Mouse (Mus musculus) thymus, adult 2 months (tissue): ENCODE data around the gene Zbtb48. TPM values are rescaled to one million over a fixed set of nuclear protein-coding genes. Genes with fewer than 3 reads are reported as not detected.

Experiments
- DNase-seq: peaks from one replicate; pipeline ENCODE4 v3.0.0; 2021
- H3K27ac ChIP-seq: fragments of 200-500 bp; 2 replicates; pipeline ENCODE4 v1.5.1; 2012; ENCODE audit warnings: low read length, control low read depth; ENCODE audit not compliant: control insufficient read depth, insufficient read depth
- H3K27me3 ChIP-seq: fragments of 200-500 bp; 2 replicates; pipeline ENCODE4 v1.6.1; 2012; ENCODE audit warnings: mild to moderate bottlenecking, low read length, moderate library complexity, mixed read lengths; ENCODE audit not compliant: control insufficient read depth, insufficient read depth
- H3K36me3 ChIP-seq: fragments of 200-500 bp; 2 replicates; pipeline ENCODE4 v1.6.1; 2012; ENCODE audit warnings: mild to moderate bottlenecking, low read length, moderate library complexity; ENCODE audit not compliant: control insufficient read depth, insufficient read depth
- H3K4me1 ChIP-seq: fragments of 200-500 bp; replicated peaks from 2 replicates; pipeline ENCODE4 v1.6.1; 2012; ENCODE audit warnings: low read length; ENCODE audit not compliant: control insufficient read depth, insufficient read depth
- H3K4me3 ChIP-seq: fragments of 200-500 bp; 2 replicates; pipeline ENCODE4 v1.5.1; 2012; ENCODE audit warnings: mild to moderate bottlenecking, low read length, control low read depth, moderate library complexity; ENCODE audit not compliant: control insufficient read depth, insufficient read depth
- CTCF ChIP-seq: fragments of 200-500 bp; IDR thresholded peaks from 2 replicates; pipeline ENCODE4 v1.5.1; 2012; ENCODE audit warnings: mild to moderate bottlenecking, control low read depth, low read length, moderate library complexity, borderline replicate concordance; ENCODE audit not compliant: control insufficient read depth, poor library complexity, insufficient read depth; ENCODE audit errors: extremely low read depth
- POLR2A ChIP-seq: fragments of 200-500 bp; IDR thresholded peaks from 2 replicates; pipeline ENCODE4 v1.6.1; 2012; ENCODE audit warnings: mild to moderate bottlenecking, low read length, control low read depth, moderate library complexity; ENCODE audit not compliant: control insufficient read depth, poor library complexity, insufficient read depth; ENCODE audit errors: extremely low read depth
- WGBS: fragments of 180-500 bp; shearing (Covaris S2); methylation state at CpG from one replicate; pipeline ENCODE4 v1.1.7; 2018; 5-methylcytosine and 5-hydroxymethylcytosine counted together
- polyA plus RNA-seq: library from polyadenylated mRNA; depleted of rRNA; stranded (reverse); fragments of >200 nt; gene quantifications from 2 replicates; pipeline ENCODE4 v1.2.3, GENCODE M21; 2012

Gene Zbtb48
- polyA plus RNA-seq, 1 experiment = 31.2 TPM

DNA sequence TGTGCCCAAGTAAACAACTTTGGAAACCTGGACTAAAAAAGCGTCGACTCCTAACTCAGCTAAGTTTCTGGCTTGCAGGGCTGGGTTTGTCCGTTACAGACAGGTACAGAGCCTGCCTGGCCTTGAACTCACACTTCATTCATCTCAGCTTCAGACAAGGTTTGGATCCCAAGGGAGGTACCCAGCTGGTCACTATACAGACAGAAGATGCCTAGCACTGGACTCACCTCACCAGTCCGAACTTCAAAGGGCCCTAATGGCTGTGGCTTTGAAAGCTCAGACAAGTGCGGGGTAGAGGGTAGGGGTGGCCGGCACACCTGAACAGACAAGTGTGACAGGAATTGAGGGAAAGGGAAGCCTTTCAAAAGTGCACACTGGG lies 38.4 kb downstream of the Zbtb48 start:
- Histone ChIP-seq H3K36me3 (peaks cover 9% of the 10 kb centered on the region; the same call in 1 of the 2 replicates), H3K27me3 (no peaks in the 10 kb centered on the region), H3K4me1 (peaks cover 29% of the 10 kb centered on the region), H3K4me3 (peak overlapping the region; percentile 90; the same call in 1 of the 2 replicates), H3K27ac (no peak overlapping the region)
- TF ChIP-seq POLR2A (no peak), CTCF (no peak)
- DNase-seq = no peak
- 51% methylated on average over 6 of the region's 6 CpGs for WGBS

DNA sequence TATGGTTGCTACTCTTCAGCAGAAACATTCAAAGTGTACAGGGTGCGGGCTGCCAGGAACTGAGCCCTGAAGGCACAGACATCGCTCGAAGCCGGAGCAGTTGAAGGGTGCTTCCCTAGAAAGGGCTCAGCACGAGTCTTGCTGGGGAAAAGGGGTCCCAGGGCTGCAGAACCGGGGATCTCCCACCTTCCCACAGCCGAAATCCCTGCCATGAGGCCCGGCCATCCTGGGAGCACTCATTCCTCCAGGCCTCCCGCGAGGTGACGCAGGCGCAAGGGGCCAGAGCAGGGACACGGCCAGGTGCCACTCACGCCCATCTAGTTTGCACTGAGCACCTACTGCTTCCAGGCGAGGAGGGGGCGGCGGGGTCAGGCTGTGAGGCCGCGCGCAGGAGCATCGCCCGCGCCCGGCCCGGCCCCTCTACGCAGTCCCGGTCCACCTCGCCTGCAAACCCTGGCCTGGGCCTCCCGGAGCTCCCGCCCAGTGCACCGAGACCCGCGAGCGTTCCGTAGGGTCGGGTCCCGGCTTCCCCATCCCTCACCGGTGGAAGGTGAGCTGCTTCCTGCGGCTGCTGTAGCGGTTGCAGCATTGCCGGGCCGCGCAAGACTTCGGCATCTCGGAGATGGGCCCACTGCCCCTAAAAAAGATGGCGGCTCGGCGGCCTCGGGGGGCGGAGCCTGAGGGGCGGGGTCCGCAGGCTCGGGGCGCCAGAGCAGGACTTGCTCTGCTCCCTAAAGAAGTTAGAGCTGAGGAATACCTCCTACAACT lies 38.9 kb downstream of the Zbtb48 start, which contains the start of gene Thap3:
Thap3 (minus strand) TSS at position 656 of the 768 bp plus-strand sequence.
- peak; percentile 88 for DNase-seq
- under 1% methylated on average over 54 of the region's 54 CpGs for WGBS
- no peak within 1 kb of the TSS for H3K27ac ChIP-seq

DNA sequence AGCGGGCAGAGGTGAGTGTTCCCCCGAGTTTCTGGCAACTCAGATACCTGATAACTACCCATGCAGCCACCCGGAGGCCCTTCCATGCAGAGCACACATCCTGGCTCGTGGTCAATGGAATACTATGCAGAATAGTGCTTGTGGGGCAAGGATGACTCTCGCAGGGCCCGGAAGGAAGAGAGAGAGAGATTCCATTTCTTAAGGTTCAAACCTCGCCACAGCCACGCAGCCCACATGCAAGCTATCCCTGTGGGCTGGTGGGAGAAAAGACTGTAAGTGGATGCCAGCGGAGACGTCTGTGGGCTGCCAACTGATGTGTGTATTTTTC lies 39.5 kb downstream of the Zbtb48 start:
- H3K4me3 ChIP-seq = peak overlapping the region; percentile 90
- H3K27me3 ChIP-seq = no peaks in the 10 kb centered on the region
- no peak for DNase-seq
- H3K36me3 ChIP-seq = peaks cover 9% of the 10 kb centered on the region; the same call in 1 of the 2 replicates
- H3K4me1 ChIP-seq = peaks cover 29% of the 10 kb centered on the region
- 22% methylated on average over 10 of the region's 10 CpGs for WGBS
- H3K27ac ChIP-seq = no peak overlapping the region
- TF ChIP-seq CTCF = no peak
- no peak for TF ChIP-seq POLR2A

More for the DNA sequence above, 38.9 kb downstream of the Zbtb48 start, which contains the start of gene Thap3:
- H3K36me3 ChIP-seq = peaks cover 9% of the 10 kb centered on the region; the same call in 1 of the 2 replicates
- peak within 1 kb of the TSS; percentile 90 for H3K4me3 ChIP-seq
- peak; percentile 46; the same call in 1 of the 2 replicates for TF ChIP-seq POLR2A
- TF ChIP-seq CTCF = no peak
- H3K27me3 ChIP-seq = no peaks in the 10 kb centered on the region
- H3K4me1 ChIP-seq = peaks cover 29% of the 10 kb centered on the region

DNA sequence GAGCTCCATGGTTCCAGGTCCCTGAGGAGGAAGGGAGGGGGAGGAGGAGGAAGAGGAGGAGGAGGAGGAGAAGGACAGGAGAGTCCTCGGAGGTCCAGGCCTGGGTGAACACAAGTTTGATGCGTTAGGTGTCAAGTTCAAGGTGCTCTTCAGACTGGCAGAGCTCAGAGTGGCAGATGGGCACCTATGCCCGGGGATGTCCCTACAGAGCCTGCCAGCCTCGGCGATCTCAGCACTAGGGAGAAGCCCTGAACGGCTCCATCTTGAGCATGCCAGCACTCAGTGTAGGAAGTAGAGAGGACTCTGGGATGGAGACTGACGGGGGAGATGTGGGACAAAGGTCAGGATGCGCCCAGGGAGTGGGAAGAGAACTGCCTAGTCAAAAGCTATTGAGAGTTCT lies 40.8 kb downstream of the Zbtb48 start:
- no peaks in the 10 kb centered on the region for H3K27me3 ChIP-seq
- TF ChIP-seq CTCF = no peak
- TF ChIP-seq POLR2A = no peak
- H3K4me1 ChIP-seq = peaks cover 29% of the 10 kb centered on the region
- DNase-seq = no peak
- 87% methylated on average over 8 of the region's 8 CpGs for WGBS
- H3K27ac ChIP-seq = no peak overlapping the region
- H3K4me3 ChIP-seq = no peak overlapping the region
- H3K36me3 ChIP-seq = peaks cover 8% of the 10 kb centered on the region; the same call in 1 of the 2 replicates

DNA sequence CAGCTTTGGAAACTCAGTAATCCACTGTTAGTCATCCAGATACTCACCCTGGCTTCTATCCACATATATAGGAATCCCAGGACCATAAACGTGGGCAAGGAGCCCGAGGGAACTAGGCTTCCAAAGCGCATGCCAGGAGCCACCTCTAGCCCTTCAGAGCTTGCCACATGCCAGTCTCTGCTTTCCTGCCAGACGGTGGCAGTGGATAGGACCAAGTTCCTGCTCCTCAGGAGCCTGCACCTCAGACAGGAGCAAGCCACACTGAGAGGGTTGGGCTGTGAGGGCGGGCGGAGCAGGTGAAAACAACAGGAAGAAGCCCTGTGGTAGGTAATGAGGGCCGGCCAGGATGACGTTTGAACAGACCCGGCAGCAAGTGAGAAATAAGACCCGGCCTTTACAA lies 41.6 kb downstream of the Zbtb48 start:
- WGBS = 58% methylated on average over 10 of the region's 10 CpGs
- H3K27ac ChIP-seq = no peak overlapping the region

DNA sequence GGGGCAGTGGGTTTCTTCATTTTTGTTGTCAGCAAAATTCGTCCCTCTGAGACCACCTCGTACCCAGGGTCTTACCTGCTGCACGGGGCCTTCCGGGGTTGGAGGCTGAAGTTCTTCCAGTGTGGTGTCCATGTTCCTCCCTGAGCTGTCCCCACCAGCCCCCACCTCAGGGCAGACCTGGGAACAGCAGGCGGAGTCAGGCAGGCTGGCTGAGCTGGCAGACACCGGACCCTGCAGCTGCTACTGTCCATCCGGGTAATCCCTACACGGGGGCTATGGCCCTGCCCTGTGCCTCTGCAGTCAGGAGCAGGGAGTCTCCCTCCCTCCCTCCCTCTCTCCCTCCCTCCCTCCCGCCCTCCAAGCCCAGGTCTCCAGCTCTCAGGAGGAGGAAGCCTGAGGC lies 43.9 kb downstream of the Zbtb48 start:
- Histone ChIP-seq H3K27me3 (no peaks in the 10 kb centered on the region), H3K27ac (no peak overlapping the region), H3K4me1 (peaks cover 24% of the 10 kb centered on the region), H3K4me3 (no peak overlapping the region), H3K36me3 (no peaks in the 10 kb centered on the region)
- no peak for DNase-seq
- TF ChIP-seq POLR2A (no peak), CTCF (no peak)
- WGBS = 82% methylated on average over 9 of the region's 9 CpGs

More for the DNA sequence above, 41.6 kb downstream of the Zbtb48 start:
- DNase-seq = no peak
- Histone ChIP-seq H3K4me3 (no peak overlapping the region), H3K27me3 (no peaks in the 10 kb centered on the region), H3K4me1 (peaks cover 29% of the 10 kb centered on the region), H3K36me3 (peaks cover under 1% of the 10 kb centered on the region; the same call in 1 of the 2 replicates)
- TF ChIP-seq CTCF = no peak
- no peak for TF ChIP-seq POLR2A
